Mouse (Mus musculus) 3T3-L1 (cell line): Measurements from ENCODE around the gene Papss2.

Experiments used
- DNase-seq: peaks from one replicate; pipeline ENCODE4 v3.0.0-alpha.2; 2015; ENCODE audit warnings: low read depth, low spot score

The Papss2 gene

GRCm38 (mm10) chr19:32710288-32710687, 114.7 kb downstream of the Papss2 start:
- peak; percentile 82 for DNase-seq

- DNase-seq, result peak; percentile 85
These were observed 116.4 kb downstream of the Papss2 start for GRCm38 (mm10) chr19:32711761-32712541.

GRCm38 (mm10) chr19:32712588-32713042, 117.0 kb downstream of the Papss2 start:
- DNase-seq, result peak; percentile 89

GRCm38 (mm10) chr19:32713471-32713870, 117.9 kb downstream of the Papss2 start:
- no peak for DNase-seq

GRCm38 (mm10) chr19:32715201-32715600, 119.6 kb downstream of the Papss2 start:
- DNase-seq, result peak; percentile 94

GRCm38 (mm10) chr19:32715681-32716080, 120.1 kb downstream of the Papss2 start:
- peak; percentile 90 for DNase-seq
